ENCODE assay signal across 18 mouse cellular contexts in genomic region chr19:56378554-56379172, GRCm38 (mm10). TPM values are rescaled to one million over a fixed set of nuclear protein-coding genes. Genes with fewer than 3 reads are reported as not detected.
DNase-seq lines count a peak whose midpoint lies in the region; ATAC-seq and TF ChIP-seq lines count a peak whose summit lies in the region.
"Had no signal": no experiment of that assay in that cellular context is flagged by ENCODE, and none has a peak within 500 bp of the region (broad histone marks: within the 10 kb centered on the region; RNA-seq: fewer than 3 reads in every experiment).

No protein-coding gene starts in this region.

- peak overlapping the region; percentile 8; the same call in 1 of the 2 replicates for H3K4me2 ChIP-seq in heart, embryonic 11.5 days
- no peak overlapping the region for H3K4me2 ChIP-seq in forebrain, embryonic 12.5 days
- no peak overlapping the region for H3K4me2 ChIP-seq in kidney, embryonic 16.5 days (replicated peaks; ENCODE audit: low read depth, low read length)
- H3K4me2 ChIP-seq: lung, embryonic 14.5 days; midbrain, embryonic 11.5 days; neural tube, embryonic 15.5 days had no signal

- TF ChIP-seq POLR2A in MEL (IDR thresholded peaks at IDR 0.05; ENCODE audit: control insufficient read depth in 1 of 2, insufficient read depth in 1 of 2, low read depth in 1 of 2, low read length in 2 of 2, poor library complexity in 1 of 2) = no peak

- no peak; a peak in 1 of 4 replicates for TF ChIP-seq EP300 in MEL (IDR thresholded peaks at IDR 0.05; ENCODE audit: low read depth in 1 of 2, low read length in 2 of 2)

- no peaks in the 10 kb centered on the region for H3K79me2 ChIP-seq in MEL (ENCODE audit: control insufficient read depth, insufficient read depth, low read length, poor library complexity)

- H3K9ac ChIP-seq in MEL (ENCODE audit: control insufficient read depth, low read depth, low read length, poor library complexity, severe bottlenecking) = no peak overlapping the region
- no peak overlapping the region for H3K9ac ChIP-seq in heart, embryonic 11.5 days (ENCODE audit: low read depth, low read length)
- H3K9ac ChIP-seq in forebrain, embryonic 12.5 days = no peak overlapping the region
- no peak overlapping the region for H3K9ac ChIP-seq in kidney, embryonic 16.5 days (replicated peaks; ENCODE audit: low read length)
- H3K9ac ChIP-seq: lung, embryonic 14.5 days; neural tube, embryonic 15.5 days had no signal

- intact Hi-C loops in heart, postnatal 25 days (cut with DNase I) = no loop called here

- no peak overlapping the region for H3K27ac ChIP-seq in MEL (ENCODE audit: control insufficient read depth, low read depth, low read length)
- peak overlapping the region; percentile 88 for H3K27ac ChIP-seq in heart, embryonic 11.5 days (ENCODE audit: low read depth, low read length)
- H3K27ac ChIP-seq in forebrain, embryonic 10.5 days = no peak overlapping the region
- H3K27ac ChIP-seq in forebrain, embryonic 12.5 days = no peak overlapping the region
- H3K27ac ChIP-seq in kidney, embryonic 16.5 days (ENCODE audit: low read length) = no peak overlapping the region
- H3K27ac ChIP-seq: neural tube, embryonic 15.5 days had no signal

- no peaks in the 10 kb centered on the region; a peak in 1 of 4 replicates for H3K27me3 ChIP-seq in MEL (ENCODE audit: control insufficient read depth in 1 of 2, insufficient read depth in 2 of 2, low read length in 2 of 2)
- no peaks in the 10 kb centered on the region for H3K27me3 ChIP-seq in heart, embryonic 11.5 days (ENCODE audit: control insufficient read depth, insufficient read depth, low read length)
- no peaks in the 10 kb centered on the region for H3K27me3 ChIP-seq in forebrain, embryonic 10.5 days (ENCODE audit: poor library complexity, severe bottlenecking)
- H3K27me3 ChIP-seq in forebrain, embryonic 12.5 days = no peaks in the 10 kb centered on the region; the same call in 1 of the 2 replicates
- no peaks in the 10 kb centered on the region for H3K27me3 ChIP-seq in kidney, embryonic 16.5 days (ENCODE audit: insufficient read depth, low read length)
- H3K27me3 ChIP-seq: neural tube, embryonic 15.5 days had no signal

- no peak for TF ChIP-seq RAD21 in MEL (IDR thresholded peaks at IDR 0.05; ENCODE audit: low read depth, low read length)

- H3K4me3 ChIP-seq in MEL (ENCODE audit: control insufficient read depth in 1 of 2, insufficient read depth in 1 of 2, low read depth in 2 of 2, low read length in 2 of 2) = no peak overlapping the region
- no peak overlapping the region for H3K4me3 ChIP-seq in heart, embryonic 11.5 days (ENCODE audit: low read depth, low read length)
- H3K4me3 ChIP-seq in forebrain, embryonic 10.5 days = no peak overlapping the region
- H3K4me3 ChIP-seq in forebrain, embryonic 12.5 days (replicated peaks) = no peak overlapping the region
- no peak overlapping the region for H3K4me3 ChIP-seq in kidney, embryonic 16.5 days (ENCODE audit: low read length)
- H3K4me3 ChIP-seq: neural tube, embryonic 15.5 days had no signal

- no peak for TF ChIP-seq CTCF in MEL (IDR thresholded peaks at IDR 0.05 in 2 of 3, conservative IDR thresholded peaks at IDR 0.05 in 1 of 3; ENCODE audit: control insufficient read depth in 1 of 3, insufficient read depth in 1 of 3, low read depth in 2 of 3, low read length in 3 of 3, poor library complexity in 1 of 3, severe bottlenecking in 1 of 3)

- H3K36me3 ChIP-seq in MEL (ENCODE audit: control insufficient read depth in 1 of 2, insufficient read depth in 2 of 2, low read length in 2 of 2) = peaks cover 0 to 21% of the 10 kb centered on the region in 2 experiments; a peak in 2 of 4 replicates
- no peaks in the 10 kb centered on the region for H3K36me3 ChIP-seq in heart, embryonic 11.5 days (ENCODE audit: control insufficient read depth, insufficient read depth, low read length)
- no peaks in the 10 kb centered on the region for H3K36me3 ChIP-seq in forebrain, embryonic 10.5 days (replicated peaks)
- H3K36me3 ChIP-seq in forebrain, embryonic 12.5 days (replicated peaks) = no peaks in the 10 kb centered on the region
- no peaks in the 10 kb centered on the region for H3K36me3 ChIP-seq in kidney, embryonic 16.5 days (ENCODE audit: insufficient read depth, low read length)
- H3K36me3 ChIP-seq: neural tube, embryonic 15.5 days had no signal

- no peaks in the 10 kb centered on the region for H3K9me3 ChIP-seq in MEL (replicated peaks; ENCODE audit: insufficient read depth, low read length)
- H3K9me3 ChIP-seq in heart, embryonic 11.5 days (replicated peaks; ENCODE audit: control insufficient read depth, low read length) = no peaks in the 10 kb centered on the region
- H3K9me3 ChIP-seq in forebrain, embryonic 10.5 days = no peaks in the 10 kb centered on the region; the same call in 1 of the 2 replicates
- no peaks in the 10 kb centered on the region for H3K9me3 ChIP-seq in forebrain, embryonic 12.5 days
- H3K9me3 ChIP-seq in kidney, embryonic 16.5 days (ENCODE audit: low read length) = no peaks in the 10 kb centered on the region
- H3K9me3 ChIP-seq: neural tube, embryonic 15.5 days had no signal

- 37% methylated on average over 13 of the region's 13 CpGs for WGBS in heart, embryonic 11.5 days (ENCODE audit: insufficient replicate concordance)
- 91% methylated on average over 13 of the region's 13 CpGs for WGBS in forebrain, embryonic 10.5 days
- 88% methylated on average over 13 of the region's 13 CpGs for WGBS in forebrain, embryonic 12.5 days
- 78% methylated on average over 13 of the region's 13 CpGs for WGBS in kidney, embryonic 16.5 days

- H3K4me1 ChIP-seq in MEL (ENCODE audit: control insufficient read depth in 1 of 2, insufficient read depth in 2 of 2, low read length in 2 of 2) = peaks cover 7 to 29% of the 10 kb centered on the region in 2 experiments
- H3K4me1 ChIP-seq in heart, embryonic 11.5 days (ENCODE audit: control insufficient read depth, insufficient read depth, low read length) = no peaks in the 10 kb centered on the region
- H3K4me1 ChIP-seq in forebrain, embryonic 10.5 days = no peaks in the 10 kb centered on the region
- H3K4me1 ChIP-seq in forebrain, embryonic 12.5 days = no peaks in the 10 kb centered on the region
- H3K4me1 ChIP-seq in kidney, embryonic 16.5 days (ENCODE audit: insufficient read depth, low read length) = no peaks in the 10 kb centered on the region
- H3K4me1 ChIP-seq: neural tube, embryonic 15.5 days had no signal

- DNase-seq in gastrocnemius, adult 18-20 months (ENCODE audit: low spot score) = peak; percentile 65
- DNase-seq in gastrocnemius, postnatal 25 days = no peak
- peak; percentile 38 for DNase-seq in MEL (ENCODE audit: low read depth, low spot score)
- DNase-seq in heart, postnatal 25 days (ENCODE audit: low spot score) = peak; percentile 46
- no peak for DNase-seq in forebrain, embryonic 10.5 days (ENCODE audit: extremely low spot score, low spot score)
- DNase-seq: adrenal gland, postnatal 36 days; cerebellum, postnatal 25 days; lung, embryonic 14.5 days; retina, postnatal 1 day; spleen, adult 18-20 months; thymus, postnatal 36 days had no signal

- peak; percentile 68; the same call in 1 of the 2 replicates for ATAC-seq in heart, embryonic 11.5 days (replicated peaks; ENCODE audit: insufficient number of reproducible peaks, low FRiP score, low TSS enrichment)
- ATAC-seq in forebrain, embryonic 12.5 days (ENCODE audit: low FRiP score) = no peak
- no peak for ATAC-seq in kidney, embryonic 16.5 days (ENCODE audit: low FRiP score, low TSS enrichment)
- ATAC-seq: activated CD4-positive, CD25-positive, alpha-beta regulatory T cell, adult 4 months had no signal

TF ChIP-seq in MEL, 35 proteins besides CTCF, POLR2A, EP300 and RAD21:
- TF ChIP-seq NRF1 (IDR thresholded peaks at IDR 0.05; ENCODE audit: insufficient read depth, low read depth, low read length, poor library complexity, severe bottlenecking) (no peak), USF2 (IDR thresholded peaks at IDR 0.05; ENCODE audit: borderline replicate concordance in 1 of 2, insufficient read depth in 1 of 2, low read depth in 1 of 2, low read length in 2 of 2) (no peak), MEF2A (IDR thresholded peaks at IDR 0.05; ENCODE audit: extremely low read depth, insufficient replicate concordance, low read depth, low read length, poor library complexity, severe bottlenecking) (peak; percentile 75; the same call in 1 of the 2 replicates), GABPA (IDR thresholded peaks at IDR 0.05; ENCODE audit: low read depth, low read length) (no peak), ETS1 (IDR thresholded peaks at IDR 0.05; ENCODE audit: low read depth, low read length) (peak; percentile 31; the same call in 1 of the 2 replicates), MYC (IDR thresholded peaks at IDR 0.05; ENCODE audit: low read depth, low read length) (no peak)

RNA-seq across cellular contexts. Expression of gene Nrap, which starts 11.2 kb away (rescaled TPM):
- 1,000 to 10,000 TPM; 1,001 to 1,024 TPM for total RNA-seq in gastrocnemius, adult 18-20 months (2021)
- total RNA-seq in gastrocnemius, postnatal 25 days (2021) = 1,000 to 10,000 TPM in 1 of 2 experiments, 100 to 1,000 TPM in 1; 752 to 1,010 TPM
- total RNA-seq in MEL (2012; rRNA removed) = 0.07 and 0.08 TPM in 2 replicates
- polyA plus RNA-seq in MEL (2012; ENCODE audit: insufficient read depth in 1 of 2, insufficient read length in 2 of 2, low read depth in 1 of 2, low replicate concordance in 2 of 2, missing spikeins in 1 of 2) = under 1 TPM in 1 of 2 experiments, not detected in 1; 0.11 TPM
- 9.2 and 12.6 TPM in 2 replicates for polyA plus RNA-seq in heart, embryonic 11.5 days (2014; fragmentation: Nextera tagmentation; extraction: Ambion mirVana)
- total RNA-seq in heart, postnatal 25 days (2021) = 100 to 1,000 TPM; 314 to 343 TPM
- 0.10 and 0.15 TPM in 2 replicates for polyA plus RNA-seq in forebrain, embryonic 10.5 days (2016; fragmentation: Nextera tagmentation; extraction: Ambion mirVana)
- 0.21 and 0.29 TPM in 2 replicates for polyA plus RNA-seq in forebrain, embryonic 12.5 days (2016; fragmentation: Nextera tagmentation; extraction: Ambion mirVana)
- polyA plus RNA-seq in kidney, embryonic 16.5 days (2015; fragmentation: Nextera tagmentation; extraction: Ambion mirVana) = 0.36 and 0.37 TPM in 2 replicates
- polyA plus RNA-seq: activated CD4-positive, CD25-positive, alpha-beta regulatory T cell, adult 4 months; embryonic facial prominence, embryonic 11.5 days had no signal

RNA-seq across cellular contexts. Expression of gene Casp7, which starts 18.3 kb away (rescaled TPM):
- 1 to 10 TPM; 3.3 to 3.7 TPM for total RNA-seq in gastrocnemius, adult 18-20 months (2021)
- total RNA-seq in gastrocnemius, postnatal 25 days (2021) = 1 to 10 TPM; 4.1 to 5.3 TPM
- 53.9 and 70.4 TPM in 2 replicates for total RNA-seq in MEL (2012; rRNA removed)
- polyA plus RNA-seq in MEL (2012; ENCODE audit: insufficient read depth in 1 of 2, insufficient read length in 2 of 2, low read depth in 1 of 2, low replicate concordance in 2 of 2, missing spikeins in 1 of 2) = 10 to 100 TPM in 1 of 2 experiments, not detected in 1; 69.4 TPM
- polyA plus RNA-seq in heart, embryonic 11.5 days (2014; fragmentation: Nextera tagmentation; extraction: Ambion mirVana) = 27.3 and 35.4 TPM in 2 replicates
- 10 to 100 TPM; 12.6 to 15.6 TPM for total RNA-seq in heart, postnatal 25 days (2021)
- 15.8 and 16.2 TPM in 2 replicates for polyA plus RNA-seq in forebrain, embryonic 10.5 days (2016; fragmentation: Nextera tagmentation; extraction: Ambion mirVana)
- polyA plus RNA-seq in forebrain, embryonic 12.5 days (2016; fragmentation: Nextera tagmentation; extraction: Ambion mirVana) = 18.5 and 18.9 TPM in 2 replicates
- 26.6 and 27.2 TPM in 2 replicates for polyA plus RNA-seq in kidney, embryonic 16.5 days (2015; fragmentation: Nextera tagmentation; extraction: Ambion mirVana)

Comparison
In these comparisons a context has a peak if more than half of its experiments do, and no peak if none do; other contexts are left out.
1. DNase-seq: peak in gastrocnemius, adult 18-20 months (single experiment), MEL (single experiment) and heart, postnatal 25 days (single experiment); none in gastrocnemius, postnatal 25 days (single experiment) and forebrain, embryonic 10.5 days (single experiment).